ENCODE assay signal across 8 mouse cellular contexts in genomic region chr11:119602177-119602700, GRCm38 (mm10). TPM values are rescaled to one million over a fixed set of nuclear protein-coding genes. Genes with fewer than 3 reads are reported as not detected.
DNase-seq lines count a peak whose midpoint lies in the region; ATAC-seq and TF ChIP-seq lines count a peak whose summit lies in the region.

No protein-coding gene starts in this region.

- 0 out of 4 replicates have a peak, but pooled peaks of 1 of the 2 experiments have one; percentile 32 for TF ChIP-seq EP300 in MEL (IDR thresholded peaks at IDR 0.05; ENCODE audit: low read depth in 1 of 2, low read length in 2 of 2)

- H3K9ac ChIP-seq in heart, embryonic 15.5 days, result peak overlapping the region; percentile 99; the same call in 1 of the 2 replicates
- H3K9ac ChIP-seq in MEL (ENCODE audit: control insufficient read depth, low read depth, low read length, poor library complexity, severe bottlenecking), result peak overlapping the region; percentile 44

- no peak for TF ChIP-seq POLR2A in MEL (IDR thresholded peaks at IDR 0.05; ENCODE audit: control insufficient read depth in 1 of 2, insufficient read depth in 1 of 2, low read depth in 1 of 2, low read length in 2 of 2, poor library complexity in 1 of 2)

- WGBS in heart, embryonic 15.5 days, result 35% methylated on average over 10 of the region's 10 CpGs
- WGBS in hindbrain, embryonic 10.5 days, result 40% methylated on average over 10 of the region's 10 CpGs
- 41% methylated on average over 10 of the region's 10 CpGs for WGBS in midbrain, embryonic 10.5 days

- H3K9me3 ChIP-seq in heart, embryonic 15.5 days (replicated peaks), result no peaks in the 10 kb centered on the region
- H3K9me3 ChIP-seq in MEL (replicated peaks; ENCODE audit: insufficient read depth, low read length), result no peaks in the 10 kb centered on the region
- no peaks in the 10 kb centered on the region for H3K9me3 ChIP-seq in hindbrain, embryonic 10.5 days
- no peaks in the 10 kb centered on the region for H3K9me3 ChIP-seq in midbrain, embryonic 10.5 days (replicated peaks)

- TF ChIP-seq RAD21 in MEL (IDR thresholded peaks at IDR 0.05; ENCODE audit: low read depth, low read length), result no peak

- peak overlapping the region; percentile 97 for H3K4me3 ChIP-seq in heart, embryonic 15.5 days
- peak overlapping the region; percentile 73 to 92 for H3K4me3 ChIP-seq in MEL (ENCODE audit: control insufficient read depth in 1 of 2, insufficient read depth in 1 of 2, low read depth in 2 of 2, low read length in 2 of 2)
- H3K4me3 ChIP-seq in hindbrain, embryonic 10.5 days, result peak overlapping the region; percentile 88
- H3K4me3 ChIP-seq in midbrain, embryonic 10.5 days, result peak overlapping the region; percentile 100

- no peaks in the 10 kb centered on the region for H3K36me3 ChIP-seq in heart, embryonic 15.5 days
- peaks cover 0 to 26% of the 10 kb centered on the region in 2 experiments; a peak in 2 of 4 replicates for H3K36me3 ChIP-seq in MEL (ENCODE audit: control insufficient read depth in 1 of 2, insufficient read depth in 2 of 2, low read length in 2 of 2)
- peaks cover 18% of the 10 kb centered on the region for H3K36me3 ChIP-seq in hindbrain, embryonic 10.5 days
- peaks cover 16% of the 10 kb centered on the region for H3K36me3 ChIP-seq in midbrain, embryonic 10.5 days

- H3K27ac ChIP-seq in heart, embryonic 15.5 days, result 0 out of 2 replicates have a peak overlapping the region, but pooled peaks have one; percentile 91
- H3K27ac ChIP-seq in MEL (ENCODE audit: control insufficient read depth, low read depth, low read length), result no peak overlapping the region
- H3K27ac ChIP-seq in hindbrain, embryonic 10.5 days, result peak overlapping the region; percentile 92
- H3K27ac ChIP-seq in midbrain, embryonic 10.5 days (replicated peaks), result peak overlapping the region; percentile 95

- DNase-seq in heart, postnatal 14 days, result no peak
- no peak for DNase-seq in MEL (ENCODE audit: low read depth, low spot score)
- DNase-seq in hindbrain, embryonic 10.5 days (ENCODE audit: low spot score), result no peak
- DNase-seq in midbrain, embryonic 10.5 days (ENCODE audit: low spot score), result no peak
- DNase-seq in right cerebral cortex, adult 2 months (ENCODE audit: low spot score in 2 of 2), result no peak
- DNase-seq in adrenal gland, postnatal 36 days, result no peak

- no peak for ATAC-seq in heart, embryonic 15.5 days (replicated peaks; ENCODE audit: insufficient number of reproducible peaks, insufficient read depth, low FRiP score, low read depth)
- ATAC-seq in frontal cortex, adult (ENCODE audit: low TSS enrichment), result no peak

- no peak for TF ChIP-seq CTCF in MEL (IDR thresholded peaks at IDR 0.05 in 2 of 3, conservative IDR thresholded peaks at IDR 0.05 in 1 of 3; ENCODE audit: control insufficient read depth in 1 of 3, insufficient read depth in 1 of 3, low read depth in 2 of 3, low read length in 3 of 3, poor library complexity in 1 of 3, severe bottlenecking in 1 of 3)

- intact Hi-C loops in heart, postnatal 14 days (cut with DNase I), result loop anchor here (5.0 kb wide), 1 partner anchor 130 kb away; no protein-coding TSS in a partner anchor

- peaks cover 34% of the 10 kb centered on the region for H3K79me2 ChIP-seq in MEL (ENCODE audit: control insufficient read depth, insufficient read depth, low read length, poor library complexity)

- no peaks in the 10 kb centered on the region for H3K27me3 ChIP-seq in heart, embryonic 15.5 days
- H3K27me3 ChIP-seq in MEL (ENCODE audit: control insufficient read depth in 1 of 2, insufficient read depth in 2 of 2, low read length in 2 of 2), result no peaks in the 10 kb centered on the region; a peak in 2 of 4 replicates
- H3K27me3 ChIP-seq in hindbrain, embryonic 10.5 days (ENCODE audit: insufficient read depth, poor library complexity, severe bottlenecking), result no peaks in the 10 kb centered on the region
- no peaks in the 10 kb centered on the region for H3K27me3 ChIP-seq in midbrain, embryonic 10.5 days (ENCODE audit: low read depth, poor library complexity, severe bottlenecking)

- H3K4me1 ChIP-seq in heart, embryonic 15.5 days (replicated peaks), result peaks cover 12% of the 10 kb centered on the region
- peaks cover 2 to 7% of the 10 kb centered on the region in 2 experiments; a peak in 3 of 4 replicates for H3K4me1 ChIP-seq in MEL (ENCODE audit: control insufficient read depth in 1 of 2, insufficient read depth in 2 of 2, low read length in 2 of 2)
- H3K4me1 ChIP-seq in hindbrain, embryonic 10.5 days (replicated peaks), result peaks cover 20% of the 10 kb centered on the region
- peaks cover 17% of the 10 kb centered on the region for H3K4me1 ChIP-seq in midbrain, embryonic 10.5 days

- H3K4me2 ChIP-seq in heart, embryonic 15.5 days, result peak overlapping the region; percentile 79

TF ChIP-seq in MEL, 35 proteins besides CTCF, POLR2A, EP300 and RAD21:
- TF ChIP-seq ZNF384 (IDR thresholded peaks at IDR 0.05; ENCODE audit: low read depth, low read length) (peak; percentile 94), MAZ (IDR thresholded peaks at IDR 0.05; ENCODE audit: low read depth, low read length) (no peak), RCOR1 (IDR thresholded peaks at IDR 0.05; ENCODE audit: low read depth, low read length) (peak; percentile 45; the same call in 1 of the 2 replicates), ZMIZ1 (IDR thresholded peaks at IDR 0.05; ENCODE audit: low read depth, low read length) (no peak), ZKSCAN1 (IDR thresholded peaks at IDR 0.05; ENCODE audit: low read depth, low read length) (peak; percentile 72), E2F4 (IDR thresholded peaks at IDR 0.05; ENCODE audit: borderline replicate concordance, low read depth, low read length) (0 out of 2 replicates have a peak, but pooled peaks have one; percentile 7)

RNA-seq across cellular contexts. Expression of gene Rptor, which starts 0.5 kb away (rescaled TPM):
- polyA plus RNA-seq in heart, embryonic 15.5 days (2015; fragmentation: Nextera tagmentation; extraction: Ambion mirVana), result 6.4 and 10.2 TPM in 2 replicates
- total RNA-seq in heart, postnatal 14 days (2021), result 10 to 100 TPM; 34.4 to 34.8 TPM
- total RNA-seq in MEL (2012; rRNA removed), result 32.0 and 34.9 TPM in 2 replicates
- 10 to 100 TPM in 1 of 2 experiments, not detected in 1; 33.9 TPM for polyA plus RNA-seq in MEL (2012; ENCODE audit: insufficient read depth in 1 of 2, insufficient read length in 2 of 2, low read depth in 1 of 2, low replicate concordance in 2 of 2, missing spikeins in 1 of 2)
- 11.8 and 12.4 TPM in 2 replicates for polyA plus RNA-seq in hindbrain, embryonic 10.5 days (2016; fragmentation: Nextera tagmentation; extraction: Ambion mirVana)
- polyA plus RNA-seq in midbrain, embryonic 10.5 days (2016; fragmentation: Nextera tagmentation; extraction: Ambion mirVana), result 11.0 and 12.1 TPM in 2 replicates
- 10 to 100 TPM; 50.0 to 51.9 TPM for total RNA-seq in adrenal gland, postnatal 36 days (2021)

RNA-seq across cellular contexts. Expression of gene Nptx1, which starts 54.7 kb away (rescaled TPM):
- polyA plus RNA-seq in heart, embryonic 15.5 days (2015; fragmentation: Nextera tagmentation; extraction: Ambion mirVana), result 0.79 and 1.1 TPM in 2 replicates
- total RNA-seq in heart, postnatal 14 days (2021), result under 1 TPM; 0.29 to 0.55 TPM
- not detected in 2 replicates for total RNA-seq in MEL (2012; rRNA removed)
- polyA plus RNA-seq in MEL (2012; ENCODE audit: insufficient read depth in 1 of 2, insufficient read length in 2 of 2, low read depth in 1 of 2, low replicate concordance in 2 of 2, missing spikeins in 1 of 2), result not detected
- 3.2 and 9.7 TPM in 2 replicates for polyA plus RNA-seq in hindbrain, embryonic 10.5 days (2016; fragmentation: Nextera tagmentation; extraction: Ambion mirVana)
- polyA plus RNA-seq in midbrain, embryonic 10.5 days (2016; fragmentation: Nextera tagmentation; extraction: Ambion mirVana), result 1.1 and 1.6 TPM in 2 replicates
- 1 to 10 TPM; 2.1 to 8.3 TPM for total RNA-seq in adrenal gland, postnatal 36 days (2021)
